Mouse (Mus musculus): ENCODE results near the gene Frat1. TPM values are rescaled to one million over a fixed set of nuclear protein-coding genes. Genes with fewer than 3 reads are reported as not detected.

The Frat1 gene
- total RNA-seq (2017) = 9.9 and 14.7 TPM in 2 replicates

- ATAC-seq (replicated peaks; ENCODE audit: low read depth, poor library complexity, severe bottlenecking) = peak; percentile 88
These were observed at the start of gene Frat1 for GRCm38 (mm10) chr19:41829381-41830105. Frat1 (plus strand) TSS chr19:41829970.

- ATAC-seq (replicated peaks; ENCODE audit: low read depth, poor library complexity, severe bottlenecking) = no peak
These were observed 42.9 kb upstream of the Frat1 start for GRCm38 (mm10) chr19:41786896-41787295.

GRCm38 (mm10) chr19:41789110-41789961, 40.4 kb upstream of the Frat1 start:
- ATAC-seq (replicated peaks; ENCODE audit: low read depth, poor library complexity, severe bottlenecking) = peak; percentile 89

- ATAC-seq (replicated peaks; ENCODE audit: low read depth, poor library complexity, severe bottlenecking) = no peak
These were observed 38.4 kb upstream of the Frat1 start for GRCm38 (mm10) chr19:41791384-41791783.

GRCm38 (mm10) chr19:41792934-41793486, 36.8 kb upstream of the Frat1 start:
- ATAC-seq (replicated peaks; ENCODE audit: low read depth, poor library complexity, severe bottlenecking) = no peak

DNA sequence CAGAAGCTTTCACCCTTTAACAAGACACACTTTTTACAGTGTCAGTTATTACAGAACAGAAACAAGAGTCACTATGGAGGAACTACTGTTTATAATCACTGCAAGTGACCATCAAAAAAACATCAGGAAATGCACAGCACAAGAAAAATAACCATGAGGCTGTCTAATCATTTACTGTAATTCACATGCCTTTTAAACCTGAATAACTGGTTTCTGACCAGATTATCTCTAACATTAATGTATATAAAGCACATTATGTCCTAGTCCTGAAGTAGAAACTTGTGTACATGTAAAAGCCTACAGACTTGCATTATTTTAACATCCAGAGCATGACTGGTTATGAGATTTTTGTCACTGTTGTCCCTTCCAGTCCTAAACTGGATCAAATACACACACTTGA, 35.8 kb upstream of the Frat1 start:
- ATAC-seq (replicated peaks; ENCODE audit: low read depth, poor library complexity, severe bottlenecking) = no peak

DNA sequence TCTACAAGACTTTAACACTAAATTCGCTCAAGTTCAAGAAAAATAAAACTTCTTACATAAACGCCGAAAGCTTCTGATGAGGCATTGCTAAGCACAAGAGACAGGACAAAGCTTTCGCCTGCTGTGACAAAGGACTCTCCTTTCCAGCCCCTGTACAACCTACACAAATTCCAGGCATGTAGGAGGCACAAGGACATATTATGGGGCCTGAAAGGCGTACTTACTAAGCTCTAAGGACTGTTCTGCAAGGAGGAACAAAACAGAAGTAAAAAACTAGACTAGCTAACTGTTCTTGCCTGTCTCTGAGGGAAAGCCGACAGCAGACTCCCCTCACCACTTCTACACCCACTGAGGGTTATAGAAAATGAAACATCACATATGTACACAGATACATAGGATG, 34.9 kb upstream of the Frat1 start:
- no peak for ATAC-seq (replicated peaks; ENCODE audit: low read depth, poor library complexity, severe bottlenecking)

DNA sequence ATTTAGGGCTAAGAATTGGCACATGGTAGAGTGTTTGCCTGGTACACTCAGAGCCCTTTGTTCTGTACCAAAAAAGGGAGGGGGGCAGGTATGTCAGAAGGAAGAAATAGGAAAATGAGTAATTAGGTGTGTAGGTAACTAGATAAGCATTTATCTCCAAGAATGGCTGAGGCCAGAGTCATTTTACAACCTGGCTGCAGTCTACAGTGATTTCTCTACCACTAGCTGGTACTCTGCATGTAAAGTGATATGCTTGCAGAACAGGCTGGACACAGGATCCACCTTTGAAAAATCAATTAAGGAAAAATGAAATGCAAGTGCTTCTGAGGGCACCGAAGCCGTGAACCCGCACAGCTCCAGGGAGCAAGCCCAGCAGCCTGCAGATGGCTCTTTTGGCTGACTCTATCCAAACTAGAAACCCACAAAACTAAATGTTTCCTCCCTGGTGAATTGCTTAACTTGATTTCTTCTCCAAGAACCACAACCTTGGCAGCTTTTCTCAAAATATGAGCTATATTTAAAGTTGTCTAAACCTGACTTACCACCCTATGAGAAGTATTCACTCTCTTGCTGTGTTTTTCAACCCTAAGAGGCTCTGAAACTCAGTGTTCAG, 33.5 kb upstream of the Frat1 start:
- peak; percentile 56 for ATAC-seq (replicated peaks; ENCODE audit: low read depth, poor library complexity, severe bottlenecking)

DNA sequence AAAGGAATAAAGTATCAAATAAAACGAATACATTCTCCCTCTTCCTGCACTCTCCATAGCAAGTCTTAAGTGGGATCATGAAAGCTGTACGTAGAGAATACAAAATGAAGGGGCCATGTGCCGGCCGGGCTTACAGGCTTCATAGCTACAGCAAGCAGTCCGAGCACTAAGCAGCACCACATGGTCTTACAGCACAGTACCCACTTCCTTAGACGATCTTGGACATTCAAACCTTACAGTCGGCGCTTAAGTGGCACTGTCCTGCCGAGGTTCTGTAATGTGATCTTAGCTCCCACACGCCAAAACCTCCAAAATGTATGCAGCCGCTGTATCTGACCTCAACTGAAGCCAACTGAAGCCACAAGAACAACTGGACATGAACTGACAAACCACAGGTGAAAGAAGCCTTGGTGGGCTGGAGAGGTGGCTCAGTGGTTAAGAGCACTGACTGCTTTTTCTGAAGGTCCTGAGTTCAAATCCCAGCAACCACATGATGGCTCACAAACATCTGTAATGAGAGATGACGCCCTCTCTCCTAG, 32.9 kb upstream of the Frat1 start:
- ATAC-seq (replicated peaks; ENCODE audit: low read depth, poor library complexity, severe bottlenecking) = peak; percentile 48

GRCm38 (mm10) chr19:41797536-41797935, 32.2 kb upstream of the Frat1 start:
- 0 out of 2 replicates have a peak, but pooled peaks have one; percentile 11 for ATAC-seq (replicated peaks; ENCODE audit: low read depth, poor library complexity, severe bottlenecking)

- no peak for ATAC-seq (replicated peaks; ENCODE audit: low read depth, poor library complexity, severe bottlenecking)
These were observed 29.3 kb upstream of the Frat1 start for GRCm38 (mm10) chr19:41800451-41800850.

- ATAC-seq (replicated peaks; ENCODE audit: low read depth, poor library complexity, severe bottlenecking) = no peak
These were observed 28.6 kb upstream of the Frat1 start for GRCm38 (mm10) chr19:41800986-41801741.

- ATAC-seq (replicated peaks; ENCODE audit: low read depth, poor library complexity, severe bottlenecking) = peak; percentile 93
These were observed 27.9 kb upstream of the Frat1 start, which contains the start of gene Arhgap19 for GRCm38 (mm10) chr19:41801742-41802369. Arhgap19 (minus strand) TSS chr19:41802047.

DNA sequence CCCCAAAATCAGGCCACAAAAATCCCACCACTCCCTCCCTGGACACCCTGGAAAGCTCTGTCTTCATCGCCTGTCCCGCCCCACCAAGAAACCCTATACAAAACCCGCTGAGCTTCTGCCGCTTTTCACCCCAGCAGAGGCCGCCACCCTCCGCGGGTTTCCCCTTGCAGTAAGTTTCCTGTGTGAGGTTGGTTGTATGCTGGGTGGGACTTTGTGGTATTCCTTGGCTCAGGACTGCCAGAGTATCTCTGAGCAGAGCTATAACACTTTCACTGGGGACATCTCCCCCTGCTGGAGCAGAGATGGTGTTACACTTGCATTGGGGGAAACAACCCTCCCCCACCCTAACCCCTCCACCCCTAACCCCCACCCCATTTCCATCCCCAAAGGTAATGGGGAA, 26.4 kb upstream of the Frat1 start:
- ATAC-seq (replicated peaks; ENCODE audit: low read depth, poor library complexity, severe bottlenecking) = peak; percentile 69

DNA sequence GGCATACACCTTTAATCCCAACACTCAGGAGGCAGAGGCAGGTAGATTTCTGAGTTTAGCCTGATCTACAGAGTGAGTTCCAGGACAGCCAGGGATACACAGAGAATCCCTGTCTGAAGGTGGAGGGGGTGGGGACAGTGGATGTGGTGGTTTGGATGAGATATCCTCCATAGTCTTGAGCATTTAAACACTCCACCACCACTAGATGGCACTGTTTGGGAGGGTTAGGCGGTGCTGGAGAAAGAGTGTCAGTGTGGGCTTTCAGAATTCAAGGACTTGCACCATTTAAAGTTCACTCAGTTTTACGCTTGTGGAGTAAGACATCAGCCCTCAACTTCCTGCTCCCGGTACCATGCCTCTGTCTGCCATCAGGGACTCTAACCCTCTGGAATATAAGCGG, 23.9 kb upstream of the Frat1 start:
- ATAC-seq (replicated peaks; ENCODE audit: low read depth, poor library complexity, severe bottlenecking) = no peak

DNA sequence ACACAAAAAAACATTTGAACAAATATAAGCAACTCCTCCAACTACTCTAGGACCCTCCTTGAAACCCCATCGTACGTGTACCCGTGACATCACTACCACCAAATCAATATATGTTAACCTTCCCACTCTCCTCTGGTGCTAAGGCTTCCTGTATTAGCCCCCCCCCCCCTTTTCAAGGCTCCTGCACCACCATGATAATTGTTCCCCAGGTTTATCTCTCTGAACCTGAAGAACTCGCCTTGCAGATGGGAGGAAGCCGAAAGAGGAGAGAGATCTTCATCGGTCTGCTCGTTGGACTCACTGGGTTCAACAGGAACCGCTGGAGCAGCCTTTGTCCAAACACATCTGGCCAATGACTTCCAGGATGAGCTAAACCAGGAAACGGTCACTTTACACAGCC, 22.3 kb upstream of the Frat1 start:
- peak; percentile 26; the same call in 1 of the 2 replicates for ATAC-seq (replicated peaks; ENCODE audit: low read depth, poor library complexity, severe bottlenecking)

- no peak for ATAC-seq (replicated peaks; ENCODE audit: low read depth, poor library complexity, severe bottlenecking)
These were observed 21.6 kb upstream of the Frat1 start for GRCm38 (mm10) chr19:41808104-41808634.

DNA sequence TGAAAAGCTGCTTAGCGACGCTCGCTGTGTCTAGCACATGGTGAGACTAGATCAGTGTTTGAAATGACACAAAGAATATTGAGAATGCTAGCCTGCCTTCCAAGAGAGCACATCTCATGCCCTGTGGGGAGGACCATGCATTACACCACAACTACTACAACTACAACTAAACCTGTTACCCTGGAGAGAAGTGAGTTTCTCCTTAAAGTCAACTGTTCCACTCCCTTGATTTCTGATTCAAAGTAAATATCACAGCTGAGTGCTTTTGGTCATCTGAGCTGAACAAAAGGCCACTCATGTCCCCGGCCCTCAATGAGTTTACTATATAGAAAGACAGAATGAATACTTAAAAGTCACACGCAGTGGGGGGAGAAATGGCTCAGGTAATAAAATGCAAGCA, 19.7 kb upstream of the Frat1 start:
- no peak for ATAC-seq (replicated peaks; ENCODE audit: low read depth, poor library complexity, severe bottlenecking)

GRCm38 (mm10) chr19:41812525-41812924, 17.2 kb upstream of the Frat1 start:
- ATAC-seq (replicated peaks; ENCODE audit: low read depth, poor library complexity, severe bottlenecking) = no peak
